Mouse (Mus musculus) liver, embryonic 13.5 days (tissue): Measurements from ENCODE around the gene Sf3a2. TPM values are rescaled to one million over a fixed set of nuclear protein-coding genes. Genes with fewer than 3 reads are reported as not detected.

Experiments
- ATAC-seq: fragments of 200-750 bp; cut with Nextera tagmentation; 2 replicates; pipeline ENCODE4 v1.8.0; 2017; ENCODE audit warnings: low read depth, mild to moderate bottlenecking, moderate number of reproducible peaks, moderate library complexity
- DNase-seq: peaks from one replicate; pipeline ENCODE4 v3.0.0; 2022
- H3K27ac ChIP-seq: fragments of 300-500 bp; sonication (generic); 2 replicates; pipeline ENCODE4 v1.5.1; 2015; ENCODE audit warnings: moderate library complexity, mild to moderate bottlenecking, inconsistent platforms
- H3K27me3 ChIP-seq: fragments of 300-500 bp; sonication (generic); 2 replicates; pipeline ENCODE4 v1.6.1; 2015; ENCODE audit warnings: mild to moderate bottlenecking, inconsistent platforms
- H3K36me3 ChIP-seq: fragments of 300-500 bp; sonication (generic); 2 replicates; pipeline ENCODE4 v1.6.1; 2015; ENCODE audit warnings: mild to moderate bottlenecking, inconsistent platforms
- H3K4me1 ChIP-seq: fragments of 300-500 bp; sonication (generic); replicated peaks from 2 replicates; pipeline ENCODE4 v1.6.1; 2015; ENCODE audit warnings: inconsistent platforms
- H3K4me2 ChIP-seq: fragments of 300-500 bp; sonication (generic); 2 replicates; pipeline ENCODE4 v1.6.1; 2015; ENCODE audit warnings: inconsistent platforms, mild to moderate bottlenecking, moderate library complexity
- H3K4me3 ChIP-seq: fragments of 300-500 bp; sonication (generic); replicated peaks from 2 replicates; pipeline ENCODE4 v1.5.1; 2015; ENCODE audit warnings: mild to moderate bottlenecking, inconsistent platforms
- H3K9ac ChIP-seq: fragments of 300-500 bp; sonication (generic); 2 replicates; pipeline ENCODE4 v1.6.1; 2015; ENCODE audit warnings: mild to moderate bottlenecking, inconsistent platforms
- H3K9me3 ChIP-seq: fragments of 300-500 bp; sonication (generic); replicated peaks from 2 replicates; pipeline ENCODE4 v1.6.1; 2016; ENCODE audit warnings: inconsistent platforms
- WGBS: fragments of 180-500 bp; shearing (Covaris S2); methylation state at CpG from one replicate; pipeline ENCODE4 v1.1.7; 2015; ENCODE audit not compliant: insufficient replicate concordance; 5-methylcytosine and 5-hydroxymethylcytosine counted together
- microRNA counts: library from miRNA; unstranded; fragments of <30 nt; microRNA quantifications from one replicate; lab custom pipeline; 2016
- microRNA-seq: library from miRNA; unstranded; fragments of <30 nt; microRNA quantifications from one replicate; pipeline ENCODE4, GENCODE M21; 2016
- polyA plus RNA-seq: library from polyadenylated mRNA; unstranded; fragments of >200 nt; fragmentation: Nextera tagmentation; extraction: Ambion mirVana; gene quantifications from 2 replicates; pipeline ENCODE4 v1.2.1, GENCODE M21; 2015

Sf3a2 gene
- polyA plus RNA-seq, 1 experiment from 2014 or later = 35.7 TPM

- no peaks in the 10 kb centered on the region for H3K9me3 ChIP-seq
- H3K4me2 ChIP-seq = no peak overlapping the region
- no peak for DNase-seq
- H3K27me3 ChIP-seq = peaks cover 98% of the 10 kb centered on the region
- no peak overlapping the region for H3K4me3 ChIP-seq
- no peak overlapping the region for H3K27ac ChIP-seq
- WGBS = 68% methylated on average over 15 of the region's 15 CpGs
- H3K36me3 ChIP-seq = no peaks in the 10 kb centered on the region
- ATAC-seq = no peak
- no peak overlapping the region for H3K9ac ChIP-seq
- H3K4me1 ChIP-seq = peaks cover 10% of the 10 kb centered on the region
These were observed 44.3 kb downstream of the Sf3a2 start for GRCm38 (mm10) chr10:80842334-80842733.

GRCm38 (mm10) chr10:80843087-80843930 is 45.3 kb downstream of the Sf3a2 start:
- ATAC-seq (no peak), DNase-seq (no peak)
- peaks cover 13% of the 10 kb centered on the region for H3K4me1 ChIP-seq
- no peaks in the 10 kb centered on the region for H3K9me3 ChIP-seq
- H3K27me3 ChIP-seq = peaks cover 89% of the 10 kb centered on the region
- H3K4me2 ChIP-seq = peak overlapping the region; percentile 47
- no peak overlapping the region for H3K9ac ChIP-seq
- WGBS = 10% methylated on average over 32 of the region's 32 CpGs
- H3K36me3 ChIP-seq = no peaks in the 10 kb centered on the region
- no peak overlapping the region for H3K27ac ChIP-seq
- peak overlapping the region; percentile 39 for H3K4me3 ChIP-seq

GRCm38 (mm10) chr10:80843931-80844547 is 46.0 kb downstream of the Sf3a2 start, which contains the start of gene Lingo3:
Gene Lingo3, minus strand, starts transcription at chr10:80844039.
- ATAC-seq = no peak
- H3K9me3 ChIP-seq = no peaks in the 10 kb centered on the region
- H3K27ac ChIP-seq = no peak within 1 kb of the TSS
- H3K4me1 ChIP-seq = peaks cover 20% of the 10 kb centered on the region
- no peaks in the 10 kb centered on the region for H3K36me3 ChIP-seq
- no peak for DNase-seq
- H3K27me3 ChIP-seq = peaks cover 82% of the 10 kb centered on the region
- H3K9ac ChIP-seq = no peak within 1 kb of the TSS
- 5% methylated on average over 42 of the region's 51 CpGs for WGBS
- H3K4me2 ChIP-seq = peak within 1 kb of the TSS; percentile 47
- H3K4me3 ChIP-seq = peak within 1 kb of the TSS; percentile 39

- H3K27me3 ChIP-seq = peaks cover 72% of the 10 kb centered on the region
- 0 out of 2 replicates have a peak, but pooled peaks cover 3% of the 10 kb centered on the region for H3K36me3 ChIP-seq
- ATAC-seq (no peak), DNase-seq (no peak)
- no peak overlapping the region for H3K9ac ChIP-seq
- 56% methylated on average over 8 of the region's 8 CpGs for WGBS
- H3K4me3 ChIP-seq = no peak overlapping the region
- H3K4me1 ChIP-seq = peaks cover 28% of the 10 kb centered on the region
- no peak overlapping the region for H3K4me2 ChIP-seq
- no peak overlapping the region for H3K27ac ChIP-seq
- H3K9me3 ChIP-seq = no peaks in the 10 kb centered on the region
These were observed 47.2 kb downstream of the Sf3a2 start for GRCm38 (mm10) chr10:80845055-80845693.

GRCm38 (mm10) chr10:80845732-80846131 is 47.7 kb downstream of the Sf3a2 start:
- ATAC-seq = no peak
- no peak overlapping the region for H3K4me2 ChIP-seq
- no peak overlapping the region for H3K9ac ChIP-seq
- H3K36me3 ChIP-seq = peaks cover 7% of the 10 kb centered on the region; the same call in 1 of the 2 replicates
- no peak overlapping the region for H3K27ac ChIP-seq
- H3K4me1 ChIP-seq = peaks cover 33% of the 10 kb centered on the region
- DNase-seq = no peak
- no peak overlapping the region for H3K4me3 ChIP-seq
- peaks cover 66% of the 10 kb centered on the region for H3K27me3 ChIP-seq
- no peaks in the 10 kb centered on the region for H3K9me3 ChIP-seq
- WGBS = 66% methylated on average over 12 of the region's 12 CpGs

- no peak overlapping the region for H3K9ac ChIP-seq
- peaks cover 38% of the 10 kb centered on the region for H3K27me3 ChIP-seq
- H3K36me3 ChIP-seq = peaks cover 32% of the 10 kb centered on the region
- DNase-seq (peak; percentile 80), ATAC-seq (peak; percentile 71)
- peaks cover 47% of the 10 kb centered on the region for H3K4me1 ChIP-seq
- WGBS = 4% methylated on average over 10 of the region's 10 CpGs
- no peak overlapping the region for H3K27ac ChIP-seq
- no peak overlapping the region for H3K4me3 ChIP-seq
- 0 out of 2 replicates have a peak overlapping the region, but pooled peaks have one; percentile 5 for H3K4me2 ChIP-seq
- no peaks in the 10 kb centered on the region for H3K9me3 ChIP-seq
These were observed 50.6 kb downstream of the Sf3a2 start for GRCm38 (mm10) chr10:80848571-80848970.

MicroRNAs within 50 kb of the gene (microRNA counts, 519-probe panel; counts per million panel counts)
- 114 counts per million for microRNA mmu-miR-1982 (lab: Ali Mortazavi, UCI)

Small RNA genes within 50 kb of the gene (microRNA-seq; reads per million reads assigned to microRNA genes)
- 1.5 reads per million for gene Mir1982

Other genes with a start within 250 kb of the Sf3a2 start
- gene Rexo1, start 236.6 kb upstream of the Sf3a2 start, polyA plus RNA-seq = 13.4 and 13.8 TPM in 2 replicates
- gene Klf16, start 220.9 kb upstream of the Sf3a2 start, polyA plus RNA-seq = 13.4 and 14.1 TPM in 2 replicates
- 45.1 and 51.7 TPM in 2 replicates for gene Abhd17a, start 207.9 kb upstream of the Sf3a2 start, polyA plus RNA-seq
- 52.0 and 54.6 TPM in 2 replicates for gene Scamp4, start 195.3 kb upstream of the Sf3a2 start, polyA plus RNA-seq
- 5.7 and 6.3 TPM in 2 replicates for gene Adat3, start 195.3 kb upstream of the Sf3a2 start, polyA plus RNA-seq
- 1.4 and 1.5 TPM in 2 replicates for gene Gm49322, start 192.2 kb upstream of the Sf3a2 start, polyA plus RNA-seq
- 46.0 and 51.1 TPM in 2 replicates for gene Csnk1g2, start 175.4 kb upstream of the Sf3a2 start, polyA plus RNA-seq
- 11.5 and 12.7 TPM in 2 replicates for gene Btbd2, start 141.1 kb upstream of the Sf3a2 start, polyA plus RNA-seq
- 71.4 and 73.8 TPM in 2 replicates for gene Mknk2, start 120.1 kb upstream of the Sf3a2 start, polyA plus RNA-seq
- gene Mob3a, start 96.2 kb upstream of the Sf3a2 start, polyA plus RNA-seq = 31.6 and 38.5 TPM in 2 replicates
- 6.1 and 7.5 TPM in 2 replicates for gene Izumo4, start 96.0 kb upstream of the Sf3a2 start, polyA plus RNA-seq
- gene Ap3d1, start 55.9 kb upstream of the Sf3a2 start, polyA plus RNA-seq = 24.9 and 25.6 TPM in 2 replicates
- 7.4 and 7.8 TPM in 2 replicates for gene Dot1l, start 43.0 kb upstream of the Sf3a2 start, polyA plus RNA-seq
- 97.5 and 105 TPM in 2 replicates for gene Plekhj1, start 428 bp downstream of the Sf3a2 start, polyA plus RNA-seq
- not detected in 2 replicates for gene Amh, start 7.0 kb downstream of the Sf3a2 start, polyA plus RNA-seq
- 0.20 and 0.38 TPM in 2 replicates for gene Jsrp1, start 15.3 kb downstream of the Sf3a2 start, polyA plus RNA-seq
- 1,324 and 1,529 TPM in 2 replicates for gene Oaz1, start 28.5 kb downstream of the Sf3a2 start, polyA plus RNA-seq
- gene Lingo3, start 45.8 kb downstream of the Sf3a2 start, polyA plus RNA-seq = not detected in 2 replicates
- gene Lsm7, start 57.0 kb downstream of the Sf3a2 start, polyA plus RNA-seq = 192 and 208 TPM in 2 replicates
- 56.8 and 58.9 TPM in 2 replicates for gene Sppl2b, start 57.1 kb downstream of the Sf3a2 start, polyA plus RNA-seq
- gene Tmprss9, start 73.7 kb downstream of the Sf3a2 start, polyA plus RNA-seq = 0.05 TPM in 1 of 2 replicates, not detected in the other
- gene Timm13, start 102.8 kb downstream of the Sf3a2 start, polyA plus RNA-seq = 249 and 266 TPM in 2 replicates
- 14.0 and 15.4 TPM in 2 replicates for gene Lmnb2, start 120.0 kb downstream of the Sf3a2 start, polyA plus RNA-seq
- 1.6 and 1.8 TPM in 2 replicates for gene Gadd45b, start 131.9 kb downstream of the Sf3a2 start, polyA plus RNA-seq
- gene Gng7, start 216.7 kb downstream of the Sf3a2 start, polyA plus RNA-seq = 0.44 and 0.46 TPM in 2 replicates
- gene Diras1, start 227.5 kb downstream of the Sf3a2 start, polyA plus RNA-seq = 0.06 TPM in 1 of 2 replicates, not detected in the other
- 5.7 and 5.8 TPM in 2 replicates for gene Slc39a3, start 239.2 kb downstream of the Sf3a2 start, polyA plus RNA-seq